Mouse (Mus musculus): ENCODE measurements around the gene Krt90. TPM values are rescaled to one million over a fixed set of nuclear protein-coding genes. Genes with fewer than 3 reads are reported as not detected.
"Not testable (repeated sequence)": the region's sequence is repeated elsewhere in the genome, so short reads cannot be mapped to it uniquely, and the experiment has no call there.

Gene Krt90
- polyA plus RNA-seq, 1 experiment from 2014 or later: 0.09 TPM

DNA sequence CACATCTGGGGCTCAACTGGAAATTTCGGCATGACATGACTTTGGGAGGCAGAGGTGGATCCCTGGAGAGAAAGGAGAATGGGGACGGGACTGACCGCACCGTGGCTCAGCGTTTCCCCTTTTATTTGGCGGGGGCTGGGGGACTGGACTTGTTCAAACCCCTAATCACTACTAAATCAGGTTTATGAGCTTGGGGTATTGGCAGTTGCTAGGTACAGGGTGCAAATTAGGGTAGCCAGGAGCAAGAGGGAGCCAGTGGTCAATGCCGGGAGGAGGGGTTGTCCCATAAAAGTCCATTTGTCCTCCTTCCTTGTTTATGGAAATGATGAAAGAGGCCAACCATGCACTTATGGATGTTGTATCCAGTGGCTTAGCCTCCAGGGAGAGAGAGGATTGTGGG, 12.2 kb downstream of the Krt90 start, which contains the start of gene Krt82:
Gene Krt82 (minus strand): TSS at position 101 of the 400 bp plus-strand sequence.
- Histone ChIP-seq H3K9me3 (no peaks in the 10 kb centered on the region), H3K4me2 (replicated peaks) (no peak within 1 kb of the TSS), H3K27ac (replicated peaks) (no peak within 1 kb of the TSS), H3K9ac (replicated peaks) (no peak within 1 kb of the TSS), H3K36me3 (no peaks in the 10 kb centered on the region), H3K4me1 (peaks cover 8% of the 10 kb centered on the region; the same call in 1 of the 2 replicates), H3K4me3 (no peak within 1 kb of the TSS), H3K27me3 (no peaks in the 10 kb centered on the region)
- 78% methylated on average over 7 of the region's 7 CpGs for WGBS
- ATAC-seq (replicated peaks): no peak

DNA sequence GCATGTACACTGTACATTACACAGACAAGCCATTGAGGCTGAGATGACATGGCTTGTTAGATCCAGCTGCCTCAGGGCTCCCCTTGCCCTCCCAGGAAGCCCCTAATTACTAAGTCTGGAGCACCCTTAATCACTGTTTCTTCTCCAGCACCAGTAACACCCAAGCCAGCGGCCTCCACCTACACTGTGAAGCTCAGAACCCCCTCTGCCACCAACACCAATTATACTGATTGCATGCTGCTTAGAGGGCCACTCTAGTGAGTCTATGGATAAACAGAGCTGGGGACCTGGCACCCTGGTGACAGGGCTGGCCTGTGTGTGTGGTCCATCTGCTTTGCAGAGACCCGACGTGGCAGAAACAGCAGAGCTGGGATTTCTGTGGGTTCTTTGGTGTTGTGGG, 18.3 kb downstream of the Krt90 start:
- H3K4me1 ChIP-seq: no peaks in the 10 kb centered on the region
- H3K4me3 ChIP-seq: no peak overlapping the region
- no peaks in the 10 kb centered on the region for H3K36me3 ChIP-seq
- no peaks in the 10 kb centered on the region for H3K9me3 ChIP-seq
- no peak for ATAC-seq (replicated peaks)
- no peak overlapping the region for H3K9ac ChIP-seq (replicated peaks)
- WGBS: 38% methylated on average over 3 of the region's 3 CpGs
- H3K27me3 ChIP-seq: no peaks in the 10 kb centered on the region
- no peak overlapping the region for H3K4me2 ChIP-seq (replicated peaks)
- H3K27ac ChIP-seq (replicated peaks): no peak overlapping the region

DNA sequence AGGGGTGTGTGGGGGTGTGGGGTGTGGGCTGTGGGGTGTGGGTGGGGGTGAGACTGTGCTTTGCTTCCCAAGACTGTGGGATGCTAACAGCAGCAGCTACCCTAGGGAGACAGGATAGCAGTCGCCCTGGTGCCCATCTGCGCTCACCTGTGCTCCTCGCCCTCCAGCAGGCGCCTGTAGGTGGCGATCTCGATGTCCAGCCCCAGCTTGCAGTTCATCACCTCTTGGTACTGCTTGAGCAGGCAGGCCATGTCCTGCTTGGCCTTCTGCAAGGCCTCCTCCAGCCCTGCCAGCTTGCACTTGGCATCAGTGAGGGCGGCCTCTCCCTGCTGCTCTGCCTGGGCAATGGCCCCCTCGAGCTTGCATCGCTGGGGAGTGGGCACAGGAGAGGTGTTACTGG, 20.2 kb downstream of the Krt90 start:
- 53% methylated on average over 9 of the region's 9 CpGs for WGBS
- ATAC-seq (replicated peaks): no peak

DNA sequence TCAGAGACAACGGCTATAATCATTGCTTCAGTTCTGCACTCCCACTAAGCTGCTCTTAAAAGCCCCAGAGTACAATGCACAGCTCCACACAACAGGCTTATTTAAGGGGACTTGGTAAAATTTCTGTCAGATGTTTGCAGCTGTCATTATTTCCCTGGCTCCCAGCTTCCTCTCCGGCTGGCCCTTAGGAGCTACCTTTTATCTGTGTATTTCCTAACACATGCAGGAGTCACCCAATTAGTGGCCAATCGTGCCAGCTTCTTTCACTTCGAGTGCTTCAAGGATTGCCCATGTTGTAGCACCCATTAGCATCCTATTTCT, 24.2 kb downstream of the Krt90 start:
- no peak for ATAC-seq (replicated peaks)
- Histone ChIP-seq H3K4me1 (no peaks in the 10 kb centered on the region), H3K36me3 (no peaks in the 10 kb centered on the region), H3K4me2 (replicated peaks) (no peak overlapping the region), H3K9ac (replicated peaks) (no peak overlapping the region), H3K27ac (replicated peaks) (no peak overlapping the region), H3K27me3 (no peaks in the 10 kb centered on the region), H3K9me3 (no peaks in the 10 kb centered on the region), H3K4me3 (no peak overlapping the region)
- WGBS: 33% methylated on average over 4 of the region's 4 CpGs

More for the DNA sequence above, 20.2 kb downstream of the Krt90 start:
- Histone ChIP-seq H3K4me2 (replicated peaks) (no peak overlapping the region), H3K4me1 (no peaks in the 10 kb centered on the region), H3K27ac (replicated peaks) (no peak overlapping the region), H3K27me3 (no peaks in the 10 kb centered on the region), H3K9me3 (no peaks in the 10 kb centered on the region), H3K36me3 (no peaks in the 10 kb centered on the region), H3K4me3 (no peak overlapping the region), H3K9ac (replicated peaks) (no peak overlapping the region)

DNA sequence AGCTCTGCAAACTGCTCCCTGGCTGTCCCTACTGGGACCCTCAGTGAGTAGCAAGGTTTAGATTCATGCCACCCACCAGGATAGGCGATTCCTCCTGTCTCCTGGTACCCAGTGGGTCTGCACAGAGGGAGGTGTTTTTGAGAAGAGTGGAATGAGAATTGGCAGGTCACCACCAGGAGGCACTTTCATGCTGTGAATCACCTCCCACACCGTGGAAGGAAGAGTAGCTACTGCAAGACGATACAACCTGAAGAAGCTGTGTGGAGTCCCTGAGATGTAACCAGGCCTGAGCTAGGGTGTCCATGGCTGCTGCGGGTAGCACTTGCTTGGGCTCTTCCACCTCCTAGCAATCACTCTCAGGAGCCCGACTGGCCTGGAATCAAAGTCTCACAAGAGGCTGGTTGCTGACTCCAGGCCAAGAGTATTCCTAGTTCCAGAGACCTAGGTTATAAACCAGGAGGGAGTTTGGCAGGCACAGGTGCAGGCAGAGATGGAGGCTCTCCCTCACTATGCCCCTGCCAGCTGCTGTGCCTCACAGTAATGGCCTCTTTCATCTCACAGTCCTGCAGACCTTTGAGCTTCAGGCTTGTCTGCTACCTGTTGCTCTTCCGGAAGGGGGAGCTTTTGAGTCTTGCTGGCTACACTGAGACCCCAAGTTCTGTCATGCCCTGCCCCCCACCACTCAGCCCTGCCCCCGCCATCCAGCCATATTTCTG, 24.7 kb downstream of the Krt90 start:
- H3K27me3 ChIP-seq: no peaks in the 10 kb centered on the region
- WGBS: 41% methylated on average over 7 of the region's 7 CpGs

DNA sequence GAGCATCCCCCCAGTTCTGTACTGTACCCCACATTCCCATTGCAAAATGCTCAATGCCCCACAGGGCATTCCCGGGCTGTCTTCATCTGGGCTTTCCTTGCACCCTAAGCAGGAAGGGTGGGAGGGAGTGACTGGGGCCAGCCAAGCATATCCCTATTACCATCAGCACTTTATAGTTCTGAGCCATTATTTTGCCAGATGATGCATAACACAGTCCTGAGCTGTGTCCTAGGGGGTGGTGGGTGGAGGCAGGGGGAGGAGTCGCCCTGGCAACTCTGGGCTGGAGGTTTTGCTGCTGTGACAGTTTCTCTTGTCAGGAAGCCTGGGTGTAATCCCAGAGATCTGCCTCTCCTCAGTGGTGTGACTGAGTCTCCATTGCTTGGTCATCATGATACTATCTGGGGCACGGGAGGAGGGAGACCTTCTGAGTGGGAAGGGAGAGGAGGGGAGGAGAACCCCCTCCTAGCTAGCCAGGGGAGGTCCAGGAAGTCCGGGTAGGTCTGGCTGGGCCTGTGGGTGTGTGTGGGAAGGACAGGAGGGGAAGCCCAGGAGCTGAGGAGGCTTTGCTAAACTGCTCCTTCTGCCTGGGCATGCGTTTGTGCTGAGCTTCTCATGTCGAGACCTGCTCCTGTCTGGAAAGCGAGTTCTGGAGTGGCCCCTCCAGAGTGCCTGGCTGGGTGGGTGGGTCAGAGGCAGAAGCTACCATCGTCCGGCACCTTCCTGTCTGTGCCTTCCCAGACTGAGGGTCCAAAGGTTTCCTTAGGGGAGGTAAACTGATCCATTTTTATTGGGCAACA, 26.5 kb downstream of the Krt90 start:
- no peak overlapping the region for H3K27ac ChIP-seq (replicated peaks)
- H3K9ac ChIP-seq (replicated peaks): no peak overlapping the region
- no peaks in the 10 kb centered on the region for H3K9me3 ChIP-seq
- H3K4me2 ChIP-seq (replicated peaks): no peak overlapping the region
- 76% methylated on average over 9 of the region's 9 CpGs for whole genome bisulfite sequencing
- ATAC-seq (replicated peaks): no peak
- no peak overlapping the region for H3K4me3 ChIP-seq
- no peaks in the 10 kb centered on the region for H3K4me1 ChIP-seq
- no peaks in the 10 kb centered on the region for H3K27me3 ChIP-seq
- H3K36me3 ChIP-seq: no peaks in the 10 kb centered on the region

More for the DNA sequence above, 24.7 kb downstream of the Krt90 start:
- no peaks in the 10 kb centered on the region for H3K36me3 ChIP-seq
- H3K4me1 ChIP-seq: no peaks in the 10 kb centered on the region
- no peak overlapping the region for H3K9ac ChIP-seq (replicated peaks)
- H3K9me3 ChIP-seq: no peaks in the 10 kb centered on the region
- no peak overlapping the region for H3K4me3 ChIP-seq
- no peak for ATAC-seq (replicated peaks)
- no peak overlapping the region for H3K27ac ChIP-seq (replicated peaks)
- H3K4me2 ChIP-seq (replicated peaks): no peak overlapping the region

DNA sequence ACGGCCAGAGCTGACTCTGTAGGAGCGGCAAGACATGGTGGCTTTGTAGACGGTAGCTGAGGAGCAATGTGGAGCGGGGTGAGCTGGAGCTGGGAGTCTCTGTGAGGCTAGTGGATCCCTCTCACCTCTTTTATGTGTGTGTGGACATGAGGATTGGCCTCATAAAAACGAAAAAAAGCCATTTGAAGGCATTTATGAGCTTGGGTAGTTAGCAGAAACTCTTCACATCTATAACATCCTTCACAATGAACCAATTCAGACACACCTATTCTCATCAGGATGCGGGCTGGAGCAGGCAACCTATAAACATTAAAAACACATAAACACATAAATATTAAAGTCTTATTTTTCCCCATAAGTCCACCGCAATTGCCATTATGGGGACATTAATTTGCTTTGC, 30.0 kb downstream of the Krt90 start, which contains the start of gene Krt84:
Gene Krt84 (minus strand): TSS at position 101 of the 400 bp plus-strand sequence.
- no peak within 1 kb of the TSS for H3K4me3 ChIP-seq
- no peaks in the 10 kb centered on the region for H3K9me3 ChIP-seq
- H3K36me3 ChIP-seq: no peaks in the 10 kb centered on the region
- 86% methylated on average over 7 of the region's 7 CpGs for WGBS
- no peak within 1 kb of the TSS for H3K9ac ChIP-seq (replicated peaks)
- no peak within 1 kb of the TSS for H3K27ac ChIP-seq (replicated peaks)
- H3K4me2 ChIP-seq (replicated peaks): no peak within 1 kb of the TSS
- H3K4me1 ChIP-seq: no peaks in the 10 kb centered on the region
- no peak for ATAC-seq (replicated peaks)
- no peaks in the 10 kb centered on the region for H3K27me3 ChIP-seq

DNA sequence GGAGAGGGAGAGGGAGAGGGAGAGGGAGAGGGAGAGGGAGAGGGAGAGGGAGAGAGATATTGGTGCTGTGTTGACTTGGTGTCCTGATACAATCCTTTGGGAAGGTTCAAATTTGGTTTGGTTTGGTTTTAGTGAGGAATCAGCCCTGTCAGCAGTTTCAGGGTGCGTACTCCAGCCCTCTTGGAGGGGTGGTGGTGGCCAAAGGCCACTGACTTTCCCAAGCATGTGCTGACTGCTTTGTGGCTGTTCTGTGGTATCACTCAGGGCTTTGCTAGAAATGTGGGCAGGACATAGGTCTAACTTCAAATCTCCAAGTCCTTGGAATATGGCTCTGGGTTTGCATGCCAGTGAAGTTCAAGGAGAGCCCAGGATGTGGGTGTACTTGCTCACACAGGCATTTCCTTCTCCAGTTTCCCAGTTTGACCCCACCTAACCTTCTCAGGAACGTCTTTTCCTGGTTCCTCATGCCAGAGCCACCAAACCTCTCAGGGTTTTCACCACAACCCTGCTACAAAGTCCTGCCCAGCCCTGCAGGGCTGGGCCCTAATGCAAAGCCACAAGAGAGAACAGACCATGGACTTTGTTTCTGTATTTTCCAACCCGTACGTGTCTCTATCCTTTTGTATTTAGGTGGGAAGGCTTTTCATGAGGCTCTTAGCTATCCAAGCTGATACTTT, 40.1 kb downstream of the Krt90 start:
- H3K4me2 ChIP-seq (replicated peaks): no peak overlapping the region
- H3K4me1 ChIP-seq: no peaks in the 10 kb centered on the region
- H3K9me3 ChIP-seq: no peaks in the 10 kb centered on the region
- H3K4me3 ChIP-seq: no peak overlapping the region
- no peak for ATAC-seq (replicated peaks)
- no peaks in the 10 kb centered on the region for H3K36me3 ChIP-seq
- no peaks in the 10 kb centered on the region for H3K27me3 ChIP-seq
- H3K9ac ChIP-seq (replicated peaks): no peak overlapping the region
- WGBS: 77% methylated on average over 4 of the region's 4 CpGs
- no peak overlapping the region for H3K27ac ChIP-seq (replicated peaks)

DNA sequence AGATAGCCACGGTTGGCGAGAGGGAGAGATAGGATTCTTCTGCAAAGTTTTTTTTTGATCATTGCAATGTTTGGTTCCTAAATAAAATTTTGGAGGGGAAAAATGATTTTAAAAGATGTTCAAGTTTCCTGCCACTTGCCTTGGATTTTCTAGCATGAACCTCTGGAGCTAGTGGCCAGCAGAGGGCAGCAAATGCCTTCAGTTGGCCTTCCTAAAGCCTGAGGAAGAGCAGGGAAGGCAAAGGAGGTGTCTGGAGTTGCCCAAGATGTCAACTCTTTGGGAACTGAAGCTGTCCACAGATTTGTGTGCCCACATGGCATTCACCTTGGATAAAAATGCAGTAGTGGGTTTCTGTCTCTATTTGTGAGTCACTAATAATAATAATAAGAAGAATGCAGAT, 43.0 kb downstream of the Krt90 start:
- Histone ChIP-seq H3K27ac (replicated peaks) (no peak overlapping the region), H3K36me3 (no peaks in the 10 kb centered on the region), H3K27me3 (no peaks in the 10 kb centered on the region), H3K9ac (replicated peaks) (no peak overlapping the region), H3K9me3 (no peaks in the 10 kb centered on the region), H3K4me1 (no peaks in the 10 kb centered on the region), H3K4me3 (no peak overlapping the region), H3K4me2 (replicated peaks) (no peak overlapping the region)
- 15% methylated on average over 2 of the region's 2 CpGs for WGBS
- ATAC-seq (replicated peaks): no peak

DNA sequence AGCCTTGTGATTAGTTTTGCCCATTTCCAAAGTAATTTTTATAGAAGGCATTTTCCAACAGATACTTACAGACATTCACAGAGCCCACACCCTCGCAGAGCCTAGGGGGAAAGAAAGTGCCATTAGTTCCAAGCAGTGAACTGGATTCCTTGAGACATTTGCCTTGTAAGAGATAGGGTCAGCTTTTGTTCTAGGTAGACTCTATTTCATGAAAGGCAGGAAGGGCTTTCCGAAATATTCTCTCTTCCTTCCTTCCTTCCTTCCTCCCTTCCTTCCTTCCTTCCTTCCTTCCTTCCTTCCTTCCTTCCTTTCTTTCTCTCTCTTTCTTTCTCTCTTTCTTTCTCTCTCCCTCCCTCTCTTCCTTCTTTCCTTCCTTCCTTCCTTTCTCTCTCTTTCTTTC, 45.6 kb downstream of the Krt90 start, which contains the start of gene Gm49425:
Gene Gm49425 (minus strand): TSS at position 101 of the 400 bp plus-strand sequence.
- not testable (repeated sequence) for H3K27me3 ChIP-seq; H3K36me3 ChIP-seq; H3K4me2 ChIP-seq (replicated peaks); H3K4me1 ChIP-seq; H3K4me3 ChIP-seq; H3K9me3 ChIP-seq; ATAC-seq (replicated peaks); H3K9ac ChIP-seq (replicated peaks); H3K27ac ChIP-seq (replicated peaks)
- WGBS: 72% methylated on average over 2 of the region's 2 CpGs

DNA sequence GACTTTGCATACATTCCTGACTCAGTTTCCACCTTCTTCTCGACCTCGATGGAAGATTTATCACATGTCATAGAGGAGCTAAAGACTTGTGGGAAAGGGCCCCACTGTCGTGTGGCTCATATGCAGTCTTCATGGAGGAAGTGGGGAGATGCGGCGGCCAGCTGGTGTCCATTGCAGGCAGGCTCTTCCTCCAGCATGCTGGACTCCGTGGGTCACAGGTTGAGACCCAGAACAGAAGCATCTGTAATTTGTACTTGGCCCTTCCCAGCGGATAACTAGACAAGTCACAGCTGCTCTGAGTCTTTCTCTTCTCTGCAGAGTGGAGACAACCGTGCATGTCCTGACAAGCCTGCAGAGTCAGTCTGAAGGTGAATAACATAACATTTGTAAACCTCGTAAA, 54.5 kb downstream of the Krt90 start:
- WGBS: 88% methylated on average over 9 of the region's 9 CpGs
- no peak overlapping the region for H3K4me3 ChIP-seq
- H3K27me3 ChIP-seq: no peaks in the 10 kb centered on the region
- no peaks in the 10 kb centered on the region for H3K4me1 ChIP-seq
- H3K36me3 ChIP-seq: no peaks in the 10 kb centered on the region
- no peak overlapping the region for H3K9ac ChIP-seq (replicated peaks)
- no peak for ATAC-seq (replicated peaks)
- no peak overlapping the region for H3K4me2 ChIP-seq (replicated peaks)
- H3K9me3 ChIP-seq: no peaks in the 10 kb centered on the region
- no peak overlapping the region for H3K27ac ChIP-seq (replicated peaks)
